Mouse (Mus musculus) cerebellum, adult 8-10 months (tissue): Measurements from ENCODE around the gene Nme3.

ENCODE experiments used
- DNase-seq: peaks from one replicate; pipeline ENCODE4 v3.0.0; 2022

The Nme3 gene

GRCm38 (mm10) chr17:24896241-24896992 is at the start of gene Nme3:
Gene Nme3 (plus strand): TSS chr17:24896500.
- peak; percentile 72 for DNase-seq

DNA sequence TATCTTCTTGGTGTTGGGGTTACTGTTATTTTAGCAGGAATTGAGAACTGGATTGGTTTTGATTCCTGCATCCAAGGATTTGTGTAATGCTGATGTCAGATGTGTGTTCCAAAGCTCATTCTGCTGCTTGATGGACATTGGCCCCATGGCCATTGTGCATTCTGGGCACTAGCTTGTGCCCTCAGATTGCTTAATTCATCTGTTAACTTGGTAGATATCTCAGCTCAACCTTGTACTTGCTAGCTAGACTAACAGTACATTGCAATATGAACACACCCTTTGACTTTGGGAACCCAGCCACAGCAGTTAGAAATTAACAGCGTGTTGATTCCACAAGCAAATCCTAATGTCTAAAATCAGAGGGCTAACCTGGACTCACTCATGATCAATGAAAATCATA is 48.9 kb upstream of the Nme3 start:
- DNase-seq: no peak

DNA sequence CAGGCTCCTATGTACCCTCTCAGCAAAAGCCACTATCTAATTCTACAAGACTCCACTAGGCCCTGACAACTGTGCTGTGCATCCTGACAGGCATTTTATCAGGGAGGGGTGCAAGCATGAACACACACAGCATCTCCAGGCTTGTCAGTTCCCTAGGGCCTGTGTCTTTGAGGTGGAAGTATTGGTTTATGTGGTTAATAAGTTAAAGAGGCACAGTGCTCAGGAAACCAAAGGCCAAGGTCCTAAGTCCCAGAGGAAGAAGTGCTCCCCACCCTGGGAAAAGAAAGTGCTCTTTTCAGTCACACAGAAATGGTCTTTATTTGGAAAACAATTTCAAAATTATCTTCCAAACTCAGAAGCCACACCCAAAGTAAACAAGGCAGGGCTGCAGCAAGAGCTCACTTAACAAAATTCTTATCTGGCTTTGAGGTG is 47.7 kb upstream of the Nme3 start:
- DNase-seq: no peak

GRCm38 (mm10) chr17:24849733-24850064 is 46.6 kb upstream of the Nme3 start:
- DNase-seq: no peak

DNA sequence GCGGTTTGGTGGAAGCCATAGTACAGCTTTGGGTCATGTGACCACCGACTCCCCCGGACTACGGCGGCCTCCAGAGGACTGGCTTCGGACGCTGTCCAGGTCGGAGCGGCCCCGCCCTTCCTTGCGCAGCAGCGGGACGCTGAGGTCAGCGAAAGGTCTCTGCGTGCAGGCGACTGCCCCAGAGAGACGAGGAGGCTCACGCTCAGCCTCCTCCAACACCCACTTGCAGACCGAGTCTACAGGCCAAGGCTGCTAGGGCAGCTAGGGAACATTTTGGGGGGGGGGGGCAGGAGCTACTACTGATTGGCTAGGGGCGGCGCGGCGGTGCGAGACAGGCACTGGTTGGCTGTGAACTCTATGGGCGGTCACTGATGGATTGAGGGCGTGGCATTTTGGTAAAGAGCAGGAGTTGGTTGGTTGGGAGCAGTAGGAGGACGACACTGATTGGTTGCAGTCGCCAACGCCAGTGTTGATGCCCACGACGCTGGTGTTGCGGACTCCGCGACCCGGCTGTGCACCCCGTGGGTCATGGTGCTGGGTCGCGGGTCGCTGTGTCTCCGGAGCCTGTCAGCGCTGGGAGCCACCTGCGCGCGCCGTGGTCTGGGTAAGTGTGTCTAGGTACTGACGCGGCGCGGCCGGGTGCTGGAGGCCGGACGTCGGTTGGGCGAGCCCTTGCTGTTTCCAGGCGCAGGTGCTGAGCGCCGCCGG is 46.1 kb upstream of the Nme3 start, which contains the start of gene Fahd1:
Gene Fahd1 (minus strand): TSS at position 300 of the 708 bp plus-strand sequence.
- DNase-seq: peak; percentile 93

- no peak for DNase-seq
Observed at GRCm38 (mm10) chr17:24850773-24851127, 45.5 kb upstream of the Nme3 start.

- no peak for DNase-seq
Observed at GRCm38 (mm10) chr17:24851381-24852125, 44.7 kb upstream of the Nme3 start.

DNA sequence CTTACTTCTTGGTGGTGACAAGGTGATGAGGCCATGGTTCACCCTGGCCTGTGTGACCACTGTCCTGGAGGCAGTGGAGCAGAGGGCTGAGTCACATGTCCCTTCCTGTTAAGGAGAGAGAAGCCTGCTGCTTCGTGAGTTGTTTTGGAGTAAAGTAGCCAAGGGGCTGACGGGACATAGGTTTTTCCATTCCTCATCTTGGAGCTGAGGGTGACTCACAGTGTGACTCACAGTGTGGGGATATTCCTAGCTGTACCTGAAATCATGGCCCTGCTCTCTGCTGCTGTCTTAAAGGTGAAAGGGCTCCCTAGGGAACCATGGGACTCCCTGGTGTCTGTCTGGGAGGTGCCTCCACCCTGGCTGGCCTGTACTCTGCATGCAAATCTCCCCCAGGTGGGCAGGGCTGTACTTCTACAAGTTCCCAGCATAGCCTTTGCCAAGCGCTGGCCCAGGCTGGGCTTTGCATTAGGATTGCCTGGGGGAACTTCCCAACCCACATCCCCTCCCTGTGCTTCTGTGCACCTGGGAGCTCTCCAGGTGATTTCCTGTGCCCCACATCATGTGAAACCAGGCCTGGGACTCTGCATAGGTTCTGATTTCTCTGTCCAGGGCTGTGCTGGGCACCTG is 40.3 kb upstream of the Nme3 start:
- no peak for DNase-seq

- DNase-seq: no peak
Observed at GRCm38 (mm10) chr17:24856589-24856988, 39.7 kb upstream of the Nme3 start.

DNA sequence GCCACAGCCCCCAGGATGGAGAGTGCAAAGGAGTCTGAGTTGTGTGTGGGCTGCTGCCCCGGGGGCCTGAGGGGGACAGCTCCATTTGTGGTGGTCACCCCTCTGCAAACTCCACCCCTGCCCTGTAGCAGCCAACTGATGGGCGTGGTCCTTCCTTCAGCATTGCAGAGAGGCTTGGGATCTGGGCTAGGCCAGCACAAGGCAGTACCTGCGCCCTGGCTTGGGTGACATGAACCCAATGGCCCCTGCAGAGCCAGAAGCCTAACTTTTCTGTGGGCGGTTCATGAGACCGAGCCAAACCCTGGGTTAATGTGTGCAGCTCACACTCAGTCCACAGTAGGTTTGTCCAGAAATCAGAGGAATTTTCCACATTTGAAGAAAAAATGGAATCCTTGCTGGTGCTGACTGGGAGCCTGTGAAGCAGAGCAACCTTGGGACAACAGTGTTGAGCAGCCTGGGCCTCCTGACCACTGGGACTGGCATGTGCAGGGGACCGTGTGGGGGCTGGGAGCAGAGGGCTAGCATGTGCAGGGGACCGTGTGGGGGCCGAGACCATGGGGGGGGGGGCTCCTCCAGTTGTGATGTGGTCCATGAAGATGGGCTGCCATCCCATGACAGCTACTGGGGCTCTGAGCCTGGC is 38.3 kb upstream of the Nme3 start:
- no peak for DNase-seq

- DNase-seq: no peak
Observed at GRCm38 (mm10) chr17:24858967-24859366, 37.3 kb upstream of the Nme3 start.

DNA sequence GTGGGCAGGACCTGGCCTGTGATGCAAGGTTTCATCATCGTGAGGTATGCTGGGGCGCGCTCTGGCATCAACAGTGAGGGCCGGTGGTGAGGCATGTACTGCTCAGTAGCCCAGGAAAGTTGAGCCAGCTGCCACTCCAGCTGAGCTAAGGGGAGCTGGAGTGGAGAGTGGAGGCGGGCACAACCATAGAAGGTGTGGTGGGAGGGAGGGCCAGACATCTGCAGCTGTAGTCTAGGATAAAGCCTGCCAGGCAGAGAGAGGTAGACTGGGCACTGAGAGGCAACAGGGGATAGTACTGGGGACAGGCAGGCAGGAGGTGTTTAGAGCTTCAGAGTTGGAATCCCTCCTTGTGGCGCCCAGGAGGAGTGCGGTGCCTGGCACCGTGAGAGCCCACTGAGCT is 36.2 kb upstream of the Nme3 start:
- no peak for DNase-seq

DNA sequence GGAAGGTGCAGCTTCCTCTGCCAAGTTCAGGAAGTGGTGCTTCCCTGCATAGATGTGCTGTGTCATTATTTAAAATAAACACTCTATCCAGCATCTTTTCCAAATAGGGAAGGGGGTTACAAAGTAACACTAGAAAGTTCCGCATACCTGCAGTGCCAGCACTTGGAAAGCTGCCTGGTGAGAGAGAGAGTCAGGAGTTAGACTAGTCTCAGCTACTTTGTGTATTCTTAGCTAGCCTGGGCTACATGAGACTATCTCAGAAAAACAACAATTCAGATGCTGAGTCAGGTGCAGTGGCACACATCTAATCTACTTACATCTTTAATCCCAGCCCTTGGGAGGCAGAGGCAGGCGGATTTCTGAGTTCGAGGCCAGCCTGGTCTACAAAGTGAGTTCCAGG is 34.5 kb upstream of the Nme3 start:
- no peak for DNase-seq

DNA sequence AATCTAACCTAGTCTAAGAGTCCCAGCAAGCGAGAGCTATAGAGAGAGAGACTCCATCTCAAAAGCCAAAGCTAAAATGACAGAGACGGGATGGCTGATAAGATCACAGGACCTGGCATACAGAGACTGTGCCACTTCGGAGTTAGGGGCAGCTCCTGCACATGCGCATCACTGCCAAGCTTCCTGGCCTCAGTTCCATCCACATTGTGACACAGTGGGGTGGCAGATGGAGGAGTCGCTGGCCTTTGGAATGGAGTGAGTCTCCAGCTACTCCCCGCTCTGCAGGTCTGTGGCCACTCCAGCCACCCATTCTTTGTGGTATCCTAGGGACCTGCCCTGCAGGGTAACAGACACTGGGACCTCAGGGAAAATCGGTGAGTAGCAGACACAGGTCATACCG is 30.5 kb upstream of the Nme3 start, which contains the start of gene Igfals:
Gene Igfals (plus strand): TSS at position 222 of the 400 bp plus-strand sequence.
- peak; percentile 83 for DNase-seq

- no peak for DNase-seq
Observed at GRCm38 (mm10) chr17:24867914-24868313, 28.4 kb upstream of the Nme3 start.

DNA sequence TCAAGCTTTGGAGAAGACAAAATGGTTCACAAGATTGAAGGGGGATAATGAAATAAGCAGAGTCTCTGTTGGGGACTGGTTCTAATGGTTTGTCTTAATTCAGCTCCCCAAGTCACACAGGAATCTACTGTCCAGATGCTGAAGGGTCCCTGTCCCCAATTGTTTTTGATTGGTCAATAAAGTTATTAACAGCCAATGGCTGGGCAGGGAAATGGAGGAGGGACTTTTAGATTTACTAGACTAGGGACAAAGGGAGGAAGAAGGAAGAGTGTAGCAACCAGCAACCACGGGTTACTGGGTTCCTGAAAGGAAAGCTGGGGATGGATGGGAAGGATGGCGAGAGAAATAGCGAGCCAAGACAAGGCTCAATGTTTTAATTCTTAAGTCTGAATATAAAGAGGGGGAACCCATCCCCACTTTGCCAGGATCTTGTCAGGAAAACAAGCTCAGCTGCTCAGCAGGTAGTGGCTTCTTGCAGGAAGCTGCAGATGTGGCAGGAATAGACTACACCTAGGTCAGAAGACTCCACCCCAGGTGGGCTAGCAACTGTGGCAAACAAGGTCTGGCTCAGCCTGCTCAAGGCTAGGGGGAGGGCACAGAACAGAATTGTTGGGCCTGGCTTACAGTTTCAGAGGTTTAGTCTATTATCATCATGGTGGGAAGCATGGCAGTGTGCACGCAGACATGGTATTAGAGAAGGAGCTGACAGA is 22.4 kb upstream of the Nme3 start:
- no peak for DNase-seq

- DNase-seq: no peak
Observed at GRCm38 (mm10) chr17:24874405-24874745, 21.9 kb upstream of the Nme3 start.

DNA sequence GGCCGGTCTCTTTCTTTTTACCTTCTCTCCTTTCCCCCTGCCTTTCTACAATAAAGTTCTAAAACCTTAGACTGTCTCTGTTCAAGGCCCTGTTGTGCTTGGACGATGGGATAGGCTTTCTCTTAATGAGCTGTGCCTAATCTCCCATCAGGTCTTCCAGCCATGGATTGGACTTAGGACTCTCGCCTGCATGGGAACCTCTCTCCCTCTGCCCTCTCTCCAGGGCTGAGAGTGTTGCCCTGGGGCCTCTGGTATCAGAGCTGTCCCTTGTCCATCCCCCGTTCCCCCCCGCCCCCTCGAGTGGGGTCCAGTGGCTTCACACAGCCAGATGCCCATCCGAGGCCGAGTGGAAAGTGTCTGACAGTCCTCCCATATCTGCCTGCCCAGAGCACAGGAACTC is 21.3 kb upstream of the Nme3 start:
- DNase-seq: no peak

DNA sequence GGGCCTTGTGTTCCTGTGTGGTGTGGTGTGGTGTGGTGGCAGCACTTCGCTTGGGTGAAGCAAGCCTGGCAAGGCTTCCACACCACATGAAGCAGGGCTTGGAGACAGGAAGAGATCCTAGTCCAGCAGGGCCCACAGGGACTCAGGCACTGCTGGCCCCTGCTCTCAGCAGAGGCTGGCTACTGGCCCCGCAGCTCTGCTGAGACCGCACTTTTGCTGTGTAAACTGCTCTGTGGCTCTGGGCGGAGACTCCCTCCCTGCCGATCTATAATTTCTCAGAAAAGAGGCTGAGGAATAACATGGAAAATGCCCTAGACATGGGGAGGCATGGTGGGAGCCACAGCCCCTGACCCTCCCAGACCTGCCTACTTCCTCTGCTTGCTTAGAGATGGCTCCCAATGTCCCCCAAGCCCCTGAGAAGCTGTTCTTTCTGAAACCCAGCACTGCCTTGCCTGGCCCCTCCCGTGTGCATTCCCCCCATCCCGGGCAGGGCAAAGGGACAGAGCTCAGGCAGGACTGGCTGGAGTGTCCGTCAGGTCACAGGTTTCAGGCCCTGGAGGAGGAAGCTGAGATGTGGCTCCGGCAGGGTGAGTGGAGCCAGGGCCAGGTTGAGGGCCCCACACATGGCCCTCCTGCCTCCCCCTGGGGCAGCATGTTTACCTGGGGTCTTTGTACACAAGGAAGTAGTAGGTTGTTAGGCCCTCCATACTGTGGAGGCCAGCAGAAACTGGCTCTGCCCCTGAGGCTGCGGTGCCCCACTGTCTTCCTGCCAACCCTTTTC is 18.8 kb upstream of the Nme3 start:
- no peak for DNase-seq

DNA sequence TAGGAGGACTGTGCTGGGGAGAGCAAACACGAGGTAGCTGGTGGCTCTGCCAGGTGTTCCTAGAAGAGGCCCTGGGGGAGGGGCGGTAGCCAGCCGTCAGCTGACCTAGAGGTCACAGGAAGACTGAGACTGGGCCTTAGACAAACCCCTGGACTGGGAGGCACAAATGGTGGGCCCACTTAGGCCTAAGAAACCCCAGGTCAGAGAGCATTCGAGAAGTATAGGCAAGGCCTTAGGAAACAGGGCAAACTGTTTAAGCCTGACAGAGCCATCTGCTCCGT is 18.2 kb upstream of the Nme3 start:
- no peak for DNase-seq

DNA sequence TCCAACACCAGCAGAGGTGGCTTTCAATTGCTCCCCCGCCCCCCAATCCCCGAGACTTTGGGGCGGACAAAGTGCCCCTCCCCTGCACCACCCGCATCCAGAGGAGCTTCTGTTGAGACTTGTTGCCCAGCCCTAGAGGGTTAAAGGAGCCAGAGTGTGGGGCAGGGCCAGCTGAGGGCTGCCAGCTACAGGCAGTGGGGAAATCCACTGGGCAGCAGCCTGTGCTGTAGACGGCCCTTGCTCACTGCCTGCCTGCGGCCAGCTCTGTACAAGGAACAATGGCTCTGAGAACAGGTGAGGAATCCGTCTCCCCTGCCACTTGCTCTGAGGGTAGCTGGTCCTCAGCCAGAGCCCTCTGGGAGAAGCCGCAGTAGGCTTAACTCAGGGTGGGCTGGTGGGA is 17.8 kb upstream of the Nme3 start:
- no peak for DNase-seq
